Mouse (Mus musculus): Measurements from ENCODE around the gene Gxylt1. TPM values are rescaled to one million over a fixed set of nuclear protein-coding genes. Genes with fewer than 3 reads are reported as not detected.
"Not testable (repeated sequence)": the region's sequence is repeated elsewhere in the genome, so short reads cannot be mapped to it uniquely, and the experiment has no call there.

Gene Gxylt1
- 10 to 100 TPM; 10.6 to 11.0 TPM for total RNA-seq (2021)

DNA sequence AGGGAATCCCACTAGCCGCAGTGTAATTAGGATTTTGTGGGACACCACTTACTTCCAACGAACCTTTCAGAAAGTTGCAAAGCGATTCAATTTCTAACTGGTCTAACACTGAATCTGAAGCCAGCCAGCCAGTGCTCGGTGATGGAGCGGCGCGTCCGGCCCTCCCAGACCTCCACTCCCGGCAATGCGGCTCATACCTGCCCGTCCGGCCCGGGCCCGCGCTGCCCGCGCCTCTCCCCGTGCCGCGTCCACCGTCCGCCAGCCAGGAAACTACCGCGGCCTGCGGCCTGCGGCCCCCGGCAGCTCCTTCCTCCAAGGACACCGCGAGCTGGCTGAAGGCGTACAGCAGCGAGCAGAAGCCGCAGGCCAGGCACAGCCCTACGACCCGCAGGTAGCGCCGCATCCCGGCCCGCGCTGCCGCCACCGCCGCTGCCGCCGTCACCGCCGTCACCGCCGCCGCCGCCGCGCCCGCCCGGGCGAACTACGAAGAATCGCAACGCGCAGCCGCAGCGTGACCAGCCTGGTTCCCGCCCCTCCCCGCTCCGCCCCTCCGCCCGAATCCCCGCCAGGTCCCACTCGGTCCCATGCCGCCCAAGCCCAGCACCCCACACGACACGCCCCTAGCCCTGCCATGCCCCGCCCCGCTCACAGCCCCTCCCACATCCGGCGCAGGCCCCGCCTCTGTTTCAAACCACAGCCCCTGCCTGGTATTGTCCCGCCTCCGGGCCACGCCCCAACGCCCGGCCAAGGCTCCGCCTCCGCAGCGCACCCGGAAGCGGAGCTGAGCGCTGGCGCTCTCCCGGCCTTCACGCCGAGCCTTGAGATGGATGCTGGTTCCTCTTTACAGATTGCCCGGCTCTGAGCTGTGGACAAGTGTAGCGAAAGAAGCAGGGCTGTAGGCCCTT, at the start of gene Gxylt1:
Gxylt1 (minus strand) TSS at position 501 of the 905 bp plus-strand sequence.
- peak; percentile 99 for DNase-seq (ENCODE audit: low spot score)
- intact Hi-C loops (cut with DNase I): loop anchor here (2.0 kb wide), 2 partner anchors 62 to 124 kb away; partner anchors contain the start of genes Pphln1, Yaf2 and Zcrb1

- peak; percentile 7 for DNase-seq (ENCODE audit: low spot score)
- intact Hi-C loops (cut with DNase I): no loop called here
Observed at GRCm38 (mm10) chr15:93318781-93319180, 43.8 kb upstream of the Gxylt1 start.

DNA sequence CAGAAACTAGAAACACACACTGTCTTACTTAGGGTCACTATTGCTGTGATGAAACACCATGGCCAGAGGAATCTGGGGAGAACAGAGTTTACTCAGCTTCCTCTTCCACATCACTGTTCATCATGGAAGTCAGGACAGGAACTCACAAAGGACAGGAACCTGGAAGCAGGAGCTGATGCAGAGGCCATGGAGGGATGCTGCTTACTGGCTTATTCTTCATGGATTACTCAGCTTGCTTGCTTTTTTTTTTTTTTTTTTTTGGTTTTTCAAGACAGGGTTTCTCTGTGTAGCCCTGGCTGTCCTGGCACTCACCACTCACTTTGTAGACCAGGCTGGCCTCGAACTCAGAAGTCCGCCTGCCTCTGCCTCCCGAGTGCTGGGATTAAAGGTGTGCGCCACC, 35.3 kb upstream of the Gxylt1 start:
- DNase-seq (ENCODE audit: low spot score); intact Hi-C loops (cut with DNase I): not testable (repeated sequence)

- no peak for DNase-seq (ENCODE audit: low spot score)
- intact Hi-C loops (cut with DNase I): no loop called here
Observed at GRCm38 (mm10) chr15:93298197-93298596, 23.2 kb upstream of the Gxylt1 start.

DNA sequence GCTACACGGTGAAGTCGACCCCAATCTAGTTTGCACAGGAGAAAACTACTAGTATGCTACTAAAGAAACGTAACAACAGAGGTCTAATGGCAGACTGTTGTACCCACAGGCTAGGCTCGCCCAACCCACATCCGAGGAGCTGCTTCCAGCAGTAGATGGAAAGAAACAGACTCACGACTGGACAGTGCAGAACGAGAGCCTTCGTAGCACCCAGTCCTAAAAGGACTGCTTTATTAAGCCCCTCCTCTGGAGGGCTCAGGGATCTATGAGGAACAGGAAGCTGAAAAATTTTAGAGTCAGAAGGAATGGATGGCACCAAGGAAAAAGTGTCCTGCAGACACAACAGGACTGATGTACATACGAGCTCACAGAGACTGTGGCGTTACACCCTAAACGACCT, 19.5 kb upstream of the Gxylt1 start:
- DNase-seq (ENCODE audit: low spot score): no peak
- intact Hi-C loops (cut with DNase I): no loop called here

- no peak for DNase-seq (ENCODE audit: low spot score)
- intact Hi-C loops (cut with DNase I): no loop called here
Observed at GRCm38 (mm10) chr15:93288321-93288720, 13.3 kb upstream of the Gxylt1 start.

DNA sequence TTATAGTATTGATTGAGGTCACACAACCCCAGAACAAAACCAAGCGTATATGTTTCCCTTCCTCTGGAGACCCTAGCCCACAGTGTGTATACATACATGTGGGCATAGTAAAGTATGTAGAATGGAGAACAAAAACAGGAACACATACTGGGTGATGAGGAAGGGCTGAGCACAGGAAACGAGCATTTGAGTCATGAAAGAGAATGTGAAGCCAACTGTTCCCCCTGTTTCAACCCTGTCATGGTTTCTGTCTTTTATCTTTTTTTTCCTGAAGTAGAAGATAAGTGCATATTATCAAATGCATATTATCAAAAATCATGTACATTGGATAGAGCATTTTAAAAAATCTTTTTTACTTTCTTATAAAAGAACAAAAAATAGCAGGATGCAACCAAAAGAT, 12.6 kb upstream of the Gxylt1 start:
- intact Hi-C loops (cut with DNase I): no loop called here
- no peak for DNase-seq (ENCODE audit: low spot score)

DNA sequence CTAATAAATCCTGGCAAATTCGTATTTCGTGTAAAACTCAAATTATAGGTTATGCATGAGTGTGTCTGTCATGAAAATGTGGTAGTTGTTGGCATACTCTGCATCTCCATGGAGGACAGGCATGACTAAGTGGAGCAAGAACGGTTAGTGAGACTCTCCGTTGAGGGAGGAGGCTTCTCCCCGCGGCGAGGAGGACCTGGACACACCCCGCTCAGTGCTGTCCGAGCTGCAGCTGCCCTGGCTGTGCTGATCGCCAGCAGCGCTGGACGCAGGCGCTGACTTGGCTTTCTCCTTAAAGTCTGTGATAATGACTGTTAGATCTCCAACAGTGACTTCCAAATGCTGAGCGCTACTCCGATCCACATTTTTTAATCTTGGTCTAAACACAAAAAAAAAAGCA, 10.3 kb upstream of the Gxylt1 start:
- intact Hi-C loops (cut with DNase I): no loop called here
- no peak for DNase-seq (ENCODE audit: low spot score)

DNA sequence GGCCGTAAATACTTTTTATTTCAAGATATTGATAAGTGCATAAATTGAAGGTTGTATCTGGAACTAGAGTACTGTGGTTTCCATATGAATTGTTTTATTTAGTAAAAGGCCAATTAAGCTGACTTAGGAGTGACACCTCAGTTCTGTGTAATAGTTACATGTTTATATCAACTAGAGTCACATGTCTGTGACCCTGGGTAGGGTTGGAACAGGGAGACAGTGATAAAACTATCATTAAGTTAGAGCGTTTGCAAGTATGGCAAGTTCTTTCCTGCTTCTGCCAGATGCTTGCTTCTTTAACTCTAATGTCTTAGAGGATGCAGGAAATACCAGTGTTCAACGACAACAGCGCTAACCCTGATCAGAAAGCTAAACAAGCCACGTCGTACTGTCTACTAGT, 9.3 kb upstream of the Gxylt1 start:
- intact Hi-C loops (cut with DNase I): no loop called here
- no peak for DNase-seq (ENCODE audit: low spot score)

- intact Hi-C loops (cut with DNase I): no loop called here
- no peak for DNase-seq (ENCODE audit: low spot score)
Observed at GRCm38 (mm10) chr15:93283349-93283748, 8.4 kb upstream of the Gxylt1 start.

DNA sequence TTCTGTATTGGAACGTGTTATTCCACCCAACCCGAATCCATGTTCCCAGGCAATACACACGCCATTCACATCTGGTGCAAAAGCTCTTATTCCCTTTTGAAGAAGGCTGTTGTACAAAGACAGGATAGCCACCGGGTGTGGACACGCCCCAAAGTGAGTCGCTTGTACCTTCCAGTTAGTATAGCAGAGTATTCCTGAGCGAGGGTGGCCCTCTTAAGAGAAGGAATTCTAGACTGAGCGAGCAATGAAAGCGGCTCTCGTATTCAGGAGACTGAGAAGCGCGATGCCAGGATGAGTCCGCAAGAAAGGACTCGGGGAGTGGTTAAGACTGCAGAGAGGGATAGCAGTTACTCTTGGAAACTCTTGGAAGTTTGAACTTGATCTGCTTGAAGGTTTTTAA, 1.3 kb upstream of the Gxylt1 start:
- DNase-seq (ENCODE audit: low spot score): no peak
- intact Hi-C loops (cut with DNase I): no loop called here

GRCm38 (mm10) chr15:93275623-93276022, 644 bp upstream of the Gxylt1 start:
- no peak for DNase-seq (ENCODE audit: low spot score)
- intact Hi-C loops (cut with DNase I): loop anchor here (2.0 kb wide), 2 partner anchors 61 to 123 kb away; partner anchors contain the start of genes Pphln1, Yaf2 and Zcrb1

DNA sequence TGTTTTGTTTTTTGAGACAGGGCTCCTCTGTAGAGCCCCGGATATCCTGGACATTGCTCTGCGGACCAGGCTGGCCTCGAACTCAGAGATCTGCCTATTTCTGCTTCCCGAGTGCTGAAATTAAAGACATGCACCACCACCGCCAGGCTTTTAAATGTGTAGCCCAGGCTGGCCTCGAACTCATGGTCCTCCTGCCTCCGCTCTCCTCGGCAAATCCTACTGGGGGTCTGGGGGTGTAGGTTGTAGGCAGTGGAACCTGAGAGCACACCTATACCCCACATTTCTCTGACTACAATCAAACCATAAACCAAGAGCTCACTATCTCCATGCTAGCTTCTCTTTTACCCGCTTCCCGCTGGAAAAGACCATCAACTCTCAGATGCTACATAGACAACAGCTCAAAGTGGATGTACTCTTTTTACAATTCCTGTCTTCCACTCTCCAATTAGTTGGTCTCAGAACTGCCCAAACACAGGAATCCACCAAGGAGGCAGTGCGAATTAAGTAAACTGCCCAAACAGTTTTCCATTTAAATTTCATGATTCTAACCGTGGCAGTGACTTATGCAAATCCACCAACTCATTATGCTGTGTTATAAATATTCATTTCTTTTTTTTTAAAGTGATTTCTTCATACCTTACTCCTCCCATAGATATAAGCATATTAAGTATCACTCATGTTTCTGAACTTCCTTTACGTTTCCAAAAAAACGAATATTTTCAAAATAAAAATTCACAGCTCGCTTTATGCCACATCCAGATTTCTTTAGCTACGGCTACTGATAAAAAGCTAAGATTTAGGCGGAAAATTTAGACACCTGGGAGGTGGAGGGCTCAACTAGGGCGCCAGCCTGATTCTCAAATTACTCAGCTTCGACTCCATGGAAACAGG, 946 bp downstream of the Gxylt1 start:
- DNase-seq (ENCODE audit: low spot score): no peak
- intact Hi-C loops (cut with DNase I): loop anchor here (2.0 kb wide), 2 partner anchors 63 to 125 kb away; partner anchors contain the start of genes Pphln1, Yaf2 and Zcrb1

- DNase-seq (ENCODE audit: low spot score): no peak
- intact Hi-C loops (cut with DNase I): no loop called here
Observed at GRCm38 (mm10) chr15:93272948-93273347, 2.0 kb downstream of the Gxylt1 start.

DNA sequence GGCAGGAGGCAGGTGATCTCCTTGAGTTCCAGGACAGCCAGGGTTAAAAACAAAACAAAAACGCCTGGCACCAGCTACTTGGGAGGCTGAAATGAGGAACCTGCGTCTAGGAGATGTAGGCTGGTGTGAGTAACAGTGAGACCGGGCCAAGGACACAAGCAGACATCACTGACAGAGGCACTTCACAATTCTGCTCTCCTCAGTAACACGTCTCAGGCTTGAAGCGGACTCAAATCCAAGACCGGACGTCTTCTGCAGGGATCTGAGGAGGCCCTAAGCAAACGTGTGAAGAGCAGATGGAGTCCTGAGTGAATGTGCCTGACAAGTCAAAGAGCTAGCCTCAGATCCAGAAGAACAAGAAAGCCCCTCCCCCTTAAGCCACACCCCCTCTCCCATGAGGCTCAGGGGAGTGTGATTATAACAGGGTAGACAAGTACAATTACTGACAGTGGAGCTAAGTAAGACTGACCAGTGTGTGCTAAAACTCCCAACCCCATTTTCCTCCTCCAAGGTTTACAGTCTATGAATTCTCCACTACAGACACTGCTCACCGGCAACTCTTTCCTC, 4.6 kb downstream of the Gxylt1 start:
- DNase-seq (ENCODE audit: low spot score): no peak
- intact Hi-C loops (cut with DNase I): no loop called here

GRCm38 (mm10) chr15:93269572-93269971, 5.4 kb downstream of the Gxylt1 start:
- intact Hi-C loops (cut with DNase I): loop anchor here (5.0 kb wide), 1 partner anchor 943 kb away; no protein-coding TSS in a partner anchor
- no peak for DNase-seq (ENCODE audit: low spot score)

DNA sequence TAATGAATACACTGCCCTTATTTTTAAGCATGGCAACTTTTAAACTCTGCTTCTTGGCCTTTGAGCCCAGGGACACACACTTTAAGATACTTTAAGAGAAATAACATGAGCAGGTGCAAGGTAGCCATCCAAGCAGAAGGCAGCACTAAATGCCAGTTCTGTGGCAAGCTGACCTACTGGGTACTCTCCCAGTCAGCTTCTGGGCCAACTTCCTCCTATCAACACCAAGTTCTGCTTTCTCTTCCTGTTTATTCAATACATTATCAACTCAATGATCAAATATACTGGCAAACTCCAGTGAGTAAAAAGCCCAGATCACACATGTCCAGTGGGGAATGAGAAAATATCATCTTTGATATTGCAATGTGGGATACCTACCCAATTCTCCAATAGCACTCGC, 7.0 kb downstream of the Gxylt1 start:
- intact Hi-C loops (cut with DNase I): loop anchor here (5.0 kb wide), 1 partner anchor 944 kb away; no protein-coding TSS in a partner anchor
- DNase-seq (ENCODE audit: low spot score): no peak

DNA sequence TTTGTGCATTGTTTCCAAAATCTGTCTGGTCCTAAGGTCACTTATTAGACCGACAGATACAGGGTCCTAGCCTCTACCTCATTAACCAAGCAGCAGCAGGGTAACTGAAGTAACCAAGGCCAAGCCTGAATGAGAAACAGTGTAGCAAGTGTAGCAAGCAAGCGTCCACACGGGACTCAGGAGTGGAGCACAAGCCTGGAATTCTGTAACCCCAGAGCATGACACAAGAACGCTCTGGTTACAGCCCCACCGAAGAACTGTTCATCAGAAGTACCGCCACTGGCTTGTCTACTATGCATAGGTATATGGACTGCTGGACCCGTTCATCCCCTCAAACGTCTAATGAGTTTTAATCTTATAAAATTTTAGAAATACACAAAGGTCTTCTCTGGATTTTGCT, 7.5 kb downstream of the Gxylt1 start:
- intact Hi-C loops (cut with DNase I): loop anchor here (5.0 kb wide), 1 partner anchor 945 kb away; no protein-coding TSS in a partner anchor

GRCm38 (mm10) chr15:93266361-93266760, 8.6 kb downstream of the Gxylt1 start:
- no peak for DNase-seq (ENCODE audit: low spot score)
- intact Hi-C loops (cut with DNase I): loop anchor here (5.0 kb wide), 1 partner anchor 946 kb away; no protein-coding TSS in a partner anchor

More for the DNA sequence above, 7.5 kb downstream of the Gxylt1 start:
- no peak for DNase-seq (ENCODE audit: low spot score)

GRCm38 (mm10) chr15:93265728-93266127, 9.3 kb downstream of the Gxylt1 start:
- DNase-seq (ENCODE audit: low spot score): no peak
- intact Hi-C loops (cut with DNase I): loop anchor here (1.0 to 5.0 kb wide), 3 partner anchors 173 to 947 kb away; no protein-coding TSS in a partner anchor

Measured in heart, postnatal 25 days (tissue).